Mouse (Mus musculus) limb, embryonic 11.5 days (tissue): ENCODE measurements around the gene Utp6. TPM values are rescaled to one million over a fixed set of nuclear protein-coding genes. Genes with fewer than 3 reads are reported as not detected.
"Not testable (repeated sequence)": the region's sequence is repeated elsewhere in the genome, so short reads cannot be mapped to it uniquely, and the experiment has no call there.

Experiments
- ATAC-seq: fragments of 200-750 bp; cut with Nextera tagmentation; 2 replicates; pipeline ENCODE4 v1.8.0; 2017; ENCODE audit warnings: low read depth; ENCODE audit not compliant: insufficient number of reproducible peaks, low FRiP score, low TSS enrichment
- DNase-seq: peaks from one replicate; pipeline ENCODE4 v3.0.0-alpha.2; 2015; ENCODE audit warnings: low spot score
- H3K27ac ChIP-seq: fragments of 300-500 bp; sonication (generic); replicated peaks from 2 replicates; pipeline ENCODE4 v1.5.1; 2014; ENCODE audit warnings: low read depth, mild to moderate bottlenecking, low read length
- H3K27me3 ChIP-seq: fragments of 300-500 bp; sonication (generic); 2 replicates; pipeline ENCODE4 v1.6.1; 2014; ENCODE audit warnings: mild to moderate bottlenecking, low read length, mixed read lengths; ENCODE audit not compliant: control insufficient read depth, insufficient read depth
- H3K36me3 ChIP-seq: fragments of 300-500 bp; sonication (generic); 2 replicates; pipeline ENCODE4 v1.6.1; 2014; ENCODE audit warnings: mild to moderate bottlenecking, low read length, moderate library complexity, mixed read lengths; ENCODE audit not compliant: control insufficient read depth, insufficient read depth
- H3K4me1 ChIP-seq: fragments of 300-500 bp; sonication (generic); 2 replicates; pipeline ENCODE4 v1.6.1; 2014; ENCODE audit warnings: low read length, mixed read lengths; ENCODE audit not compliant: control insufficient read depth, insufficient read depth
- H3K4me2 ChIP-seq: fragments of 300-500 bp; sonication (generic); 2 replicates; pipeline ENCODE4 v1.6.1; 2014; ENCODE audit warnings: low read depth, mild to moderate bottlenecking, moderate library complexity; ENCODE audit not compliant: severe bottlenecking
- H3K4me3 ChIP-seq: fragments of 300-500 bp; sonication (generic); 2 replicates; pipeline ENCODE4 v1.5.1; 2014; ENCODE audit warnings: low read depth, low read length
- H3K9ac ChIP-seq: fragments of 300-500 bp; sonication (generic); 2 replicates; pipeline ENCODE4 v1.6.1; 2014; ENCODE audit warnings: mild to moderate bottlenecking, low read length
- H3K9me3 ChIP-seq: fragments of 300-500 bp; sonication (generic); 2 replicates; pipeline ENCODE4 v1.6.1; 2016; ENCODE audit warnings: low read length; ENCODE audit not compliant: control insufficient read depth
- WGBS: fragments of 180-500 bp; shearing (Covaris S2); extraction: QIAGEN DNeasy Blood & Tissue Kit; methylation state at CpG from one replicate; pipeline ENCODE4 v1.1.7; 2014; 5-methylcytosine and 5-hydroxymethylcytosine counted together
- polyA plus RNA-seq: library from polyadenylated mRNA; unstranded; fragments of >200 nt; fragmentation: Nextera tagmentation; extraction: Ambion mirVana; gene quantifications from 2 replicates; pipeline ENCODE4 v1.2.1, GENCODE M21; 2014

Utp6 gene
- polyA plus RNA-seq, 1 experiment from 2014 or later = 97.4 TPM

DNA sequence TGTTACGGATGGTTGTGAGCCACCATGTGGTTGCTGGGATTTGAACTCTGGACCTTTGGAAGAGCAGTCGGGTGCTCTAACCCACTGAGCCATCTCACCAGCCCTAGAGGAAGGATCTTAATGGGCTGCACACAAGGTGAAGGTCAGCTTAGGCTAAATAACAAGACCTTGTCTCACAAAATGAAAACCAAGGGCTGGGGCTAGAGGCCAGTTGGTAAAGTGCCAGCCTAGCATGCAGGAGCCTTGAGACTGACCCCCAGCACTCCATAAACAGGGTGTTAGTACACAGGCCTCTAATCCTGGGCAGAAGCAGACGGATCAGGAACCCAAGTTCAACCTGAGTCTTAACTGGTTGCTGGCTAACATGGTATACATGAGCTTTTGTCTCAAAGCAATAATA lies 25.7 kb upstream of the Utp6 start:
- no peak overlapping the region for H3K27ac ChIP-seq
- no peaks in the 10 kb centered on the region for H3K9me3 ChIP-seq
- H3K27me3 ChIP-seq = no peaks in the 10 kb centered on the region
- H3K4me1 ChIP-seq = no peaks in the 10 kb centered on the region
- H3K9ac ChIP-seq = no peak overlapping the region
- no peaks in the 10 kb centered on the region for H3K36me3 ChIP-seq
- WGBS = 85% methylated on average over 3 of the region's 3 CpGs
- ATAC-seq = no peak
- no peak overlapping the region for H3K4me2 ChIP-seq
- no peak for DNase-seq
- no peak overlapping the region for H3K4me3 ChIP-seq

- Histone ChIP-seq H3K36me3 (no peaks in the 10 kb centered on the region), H3K4me2 (no peak overlapping the region), H3K4me1 (no peaks in the 10 kb centered on the region), H3K27me3 (no peaks in the 10 kb centered on the region), H3K27ac (no peak overlapping the region), H3K9me3 (no peaks in the 10 kb centered on the region), H3K4me3 (no peak overlapping the region), H3K9ac (no peak overlapping the region)
- ATAC-seq (no peak), DNase-seq (no peak)
- 90% methylated on average over 4 of the region's 4 CpGs for WGBS
These were observed 24.7 kb upstream of the Utp6 start for GRCm38 (mm10) chr11:79986886-79987285.

DNA sequence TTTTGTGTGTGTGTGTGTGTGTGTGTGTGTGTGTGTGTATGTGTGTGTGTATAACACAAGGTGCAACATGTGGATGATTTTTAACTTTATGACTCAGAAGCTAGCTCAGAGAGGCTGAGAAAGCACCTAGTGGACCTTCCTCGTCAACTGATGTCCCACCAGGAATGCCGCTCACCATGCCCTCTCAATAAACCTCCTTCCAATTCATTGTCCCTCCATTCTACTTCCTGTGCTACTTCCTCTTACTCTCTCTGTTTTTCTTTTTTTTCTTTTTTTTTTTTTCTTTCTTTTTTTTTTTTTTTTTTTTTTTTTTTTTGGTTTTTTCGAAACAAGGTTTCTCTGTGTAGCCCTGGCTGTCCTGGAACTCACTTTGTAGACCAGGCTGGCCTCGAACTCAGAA lies 15.6 kb upstream of the Utp6 start:
- 92% methylated on average over 3 of the region's 4 CpGs for WGBS
- not testable (repeated sequence) for DNase-seq

DNA sequence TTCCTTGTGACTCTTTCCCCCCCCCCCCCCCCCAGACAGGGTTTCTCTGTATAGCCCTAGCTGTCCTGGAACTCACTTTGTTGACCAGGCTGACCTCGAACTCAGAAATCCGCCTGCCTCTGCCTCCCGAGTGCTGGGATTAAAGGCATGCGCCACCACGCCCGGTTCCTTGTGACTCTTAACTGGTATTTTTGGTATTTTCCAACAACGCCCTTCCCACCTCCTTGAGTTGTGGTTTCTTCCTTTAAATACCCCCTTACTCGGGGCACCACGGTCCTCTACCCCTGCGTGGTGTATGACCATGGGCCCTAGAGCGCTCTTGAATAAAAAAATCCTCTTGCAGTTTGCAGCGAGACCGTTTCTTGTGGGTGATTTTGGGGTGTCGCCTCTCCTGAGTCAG lies 14.9 kb upstream of the Utp6 start:
- not testable (repeated sequence) for H3K4me3 ChIP-seq, H3K9me3 ChIP-seq, DNase-seq, H3K36me3 ChIP-seq, H3K27ac ChIP-seq, ATAC-seq, H3K4me2 ChIP-seq, H3K4me1 ChIP-seq, H3K9ac ChIP-seq
- WGBS = 98% methylated on average over 14 of the region's 14 CpGs
- H3K27me3 ChIP-seq = peaks cover 16% of the 10 kb centered on the region

More for the DNA sequence above, 15.6 kb upstream of the Utp6 start:
- not testable (repeated sequence) for H3K4me3 ChIP-seq, ATAC-seq, H3K9me3 ChIP-seq, H3K27ac ChIP-seq, H3K36me3 ChIP-seq, H3K4me1 ChIP-seq, H3K4me2 ChIP-seq, H3K9ac ChIP-seq
- peaks cover 16% of the 10 kb centered on the region for H3K27me3 ChIP-seq

- not testable (repeated sequence) for H3K9me3 ChIP-seq, ATAC-seq, DNase-seq, H3K4me1 ChIP-seq, H3K4me2 ChIP-seq, H3K36me3 ChIP-seq, H3K4me3 ChIP-seq, H3K27ac ChIP-seq, H3K9ac ChIP-seq
- peaks cover 16% of the 10 kb centered on the region for H3K27me3 ChIP-seq
- WGBS = 87% methylated on average over 6 of the region's 6 CpGs
These were observed 14.5 kb upstream of the Utp6 start for GRCm38 (mm10) chr11:79976645-79977044.

DNA sequence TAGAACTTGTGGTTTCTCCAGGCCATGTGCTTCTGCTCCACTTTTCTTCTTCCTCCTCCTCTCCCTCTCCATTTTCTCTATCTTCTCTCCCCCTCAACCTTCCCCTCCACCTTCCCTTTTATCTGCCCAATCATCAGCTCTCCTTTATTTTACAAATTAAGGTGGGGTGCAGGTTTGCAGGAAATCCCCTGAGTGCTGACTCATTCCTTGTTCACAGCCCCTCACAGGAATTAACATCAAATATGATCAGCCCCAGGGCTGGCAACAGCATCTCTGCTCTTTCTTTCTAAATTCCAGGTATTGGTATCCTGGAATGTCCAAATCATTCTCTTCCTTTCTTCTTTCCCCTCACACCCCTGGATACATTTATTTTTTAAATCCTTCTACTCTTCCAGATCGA lies 14.0 kb upstream of the Utp6 start:
- ATAC-seq (no peak), DNase-seq (no peak)
- no peak overlapping the region for H3K4me2 ChIP-seq
- no peak overlapping the region for H3K27ac ChIP-seq
- 92% methylated on average over 1 of the region's 1 CpGs for WGBS
- H3K9me3 ChIP-seq = no peaks in the 10 kb centered on the region
- H3K9ac ChIP-seq = no peak overlapping the region
- H3K27me3 ChIP-seq = peaks cover 16% of the 10 kb centered on the region
- no peaks in the 10 kb centered on the region for H3K36me3 ChIP-seq
- 0 out of 2 replicates have a peak, but pooled peaks cover 4% of the 10 kb centered on the region for H3K4me1 ChIP-seq
- H3K4me3 ChIP-seq = no peak overlapping the region

DNA sequence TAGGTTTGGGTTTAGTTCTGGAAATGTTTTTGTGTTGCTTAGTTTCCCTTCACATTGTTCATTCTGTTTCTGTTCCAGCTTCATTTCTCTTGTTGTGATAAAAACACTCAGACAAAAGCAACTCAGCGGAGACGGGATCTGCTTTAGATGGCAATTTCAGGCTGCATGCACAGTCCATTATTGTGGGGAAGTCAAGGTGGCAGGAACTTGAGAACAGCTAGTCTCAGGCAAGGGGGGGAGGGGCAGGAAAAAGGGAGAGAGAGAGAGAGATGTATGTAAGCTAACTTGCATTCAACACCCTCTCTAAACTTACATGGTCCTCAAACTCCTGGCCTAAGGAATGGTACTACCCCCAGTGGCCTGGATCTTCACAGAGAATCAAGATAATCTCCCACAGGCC lies 13.2 kb upstream of the Utp6 start:
- ATAC-seq (no peak), DNase-seq (peak; percentile 27)
- no peak overlapping the region for H3K9ac ChIP-seq
- WGBS = 77% methylated on average over 2 of the region's 2 CpGs
- peaks cover 16% of the 10 kb centered on the region for H3K27me3 ChIP-seq
- H3K27ac ChIP-seq = no peak overlapping the region
- 0 out of 2 replicates have a peak, but pooled peaks cover 4% of the 10 kb centered on the region for H3K4me1 ChIP-seq
- no peak overlapping the region for H3K4me2 ChIP-seq
- no peaks in the 10 kb centered on the region for H3K9me3 ChIP-seq
- H3K4me3 ChIP-seq = no peak overlapping the region
- no peaks in the 10 kb centered on the region for H3K36me3 ChIP-seq

DNA sequence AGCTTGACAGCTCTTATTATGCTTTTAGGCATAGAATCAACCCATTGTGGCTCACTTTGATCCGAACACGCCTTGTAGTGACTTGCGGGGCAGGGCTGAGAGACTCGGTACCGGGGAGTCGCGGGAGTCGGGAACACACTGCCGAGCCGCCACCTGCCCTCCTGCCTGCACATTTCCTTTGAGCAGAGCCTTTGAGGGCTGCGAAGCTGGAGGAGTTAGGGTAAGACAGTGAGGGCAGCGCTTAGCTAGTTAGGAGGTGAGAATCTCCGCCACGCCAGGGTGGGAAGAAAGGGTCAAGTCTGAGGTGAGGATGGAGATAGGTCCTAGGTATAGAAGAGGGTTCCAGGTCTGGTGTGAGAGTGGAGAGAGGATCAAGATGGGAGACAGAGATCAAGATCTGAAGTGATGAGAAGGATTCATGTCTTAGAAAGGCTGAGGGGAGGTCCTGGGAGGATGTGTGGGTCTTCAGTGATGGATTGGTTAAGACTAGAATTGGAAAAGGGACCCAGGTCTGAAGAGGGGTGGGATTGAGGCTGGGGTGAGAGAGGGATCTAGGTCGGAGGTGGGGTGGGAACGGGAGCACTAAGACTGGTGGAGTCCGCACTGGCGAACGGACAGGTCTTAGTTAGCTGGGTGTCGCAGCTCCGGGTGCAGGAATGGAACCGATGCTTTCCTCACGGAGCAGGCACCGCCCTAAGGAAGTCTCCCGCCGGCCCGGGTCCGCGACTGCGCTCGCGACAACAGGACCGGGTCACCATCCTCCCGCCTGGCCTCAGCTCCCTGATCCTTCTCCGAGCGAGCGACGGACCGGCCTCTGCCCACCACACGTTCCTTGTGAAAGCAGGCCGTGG lies 11.7 kb upstream of the Utp6 start:
- Histone ChIP-seq H3K27me3 (peaks cover 16% of the 10 kb centered on the region), H3K36me3 (no peaks in the 10 kb centered on the region), H3K27ac (no peak overlapping the region; the same call in 1 of the 2 replicates), H3K9ac (peak overlapping the region; percentile 44; the same call in 1 of the 2 replicates), H3K4me1 (0 out of 2 replicates have a peak, but pooled peaks cover 4% of the 10 kb centered on the region), H3K9me3 (no peaks in the 10 kb centered on the region), H3K4me3 (peak overlapping the region; percentile 44), H3K4me2 (peak overlapping the region; percentile 81)
- under 1% methylated on average over 41 of the region's 41 CpGs for WGBS
- no peak for ATAC-seq
- DNase-seq = peak; percentile 74
